Mouse (Mus musculus) lung, postnatal 36 days (tissue): ENCODE results near the gene Bckdhb.
"Not testable (repeated sequence)": the region's sequence is repeated elsewhere in the genome, so short reads cannot be mapped to it uniquely, and the experiment has no call there.

Experiments used
- DNase-seq: peaks from one replicate; pipeline ENCODE4 v3.0.0; 2022; ENCODE audit warnings: mixed read lengths

Bckdhb gene

GRCm38 (mm10) chr9:83964376-83964775 lies 39.4 kb downstream of the Bckdhb start:
- peak; percentile 11 for DNase-seq

- DNase-seq: no peak
Measured at GRCm38 (mm10) chr9:83967439-83968050, 42.6 kb downstream of the Bckdhb start.

- DNase-seq: peak; percentile 11
Measured at GRCm38 (mm10) chr9:83969326-83969725, 44.4 kb downstream of the Bckdhb start.

- no peak for DNase-seq
Measured at GRCm38 (mm10) chr9:83973467-83973866, 48.5 kb downstream of the Bckdhb start.

GRCm38 (mm10) chr9:83975811-83976210 lies 50.9 kb downstream of the Bckdhb start:
- DNase-seq: no peak

- DNase-seq: no peak
Measured at GRCm38 (mm10) chr9:83981234-83981633, 56.3 kb downstream of the Bckdhb start.

- DNase-seq: no peak
Measured at GRCm38 (mm10) chr9:84008961-84009360, 84.0 kb downstream of the Bckdhb start.

- no peak for DNase-seq
Measured at GRCm38 (mm10) chr9:84011146-84011545, 86.2 kb downstream of the Bckdhb start.

GRCm38 (mm10) chr9:84018141-84018540 lies 93.2 kb downstream of the Bckdhb start:
- not testable (repeated sequence) for DNase-seq

- DNase-seq: peak; percentile 15
Measured at GRCm38 (mm10) chr9:84019627-84020026, 94.7 kb downstream of the Bckdhb start.

GRCm38 (mm10) chr9:84021189-84021588 lies 96.2 kb downstream of the Bckdhb start:
- no peak for DNase-seq

GRCm38 (mm10) chr9:84028120-84028519 lies 103.2 kb downstream of the Bckdhb start:
- DNase-seq: peak; percentile 26

- no peak for DNase-seq
Measured at GRCm38 (mm10) chr9:84030691-84031290, 105.8 kb downstream of the Bckdhb start.

- no peak for DNase-seq
Measured at GRCm38 (mm10) chr9:84031406-84031805, 106.5 kb downstream of the Bckdhb start.

GRCm38 (mm10) chr9:84032669-84033341 lies 107.9 kb downstream of the Bckdhb start:
- peak; percentile 31 for DNase-seq

- DNase-seq: no peak
Measured at GRCm38 (mm10) chr9:84036046-84036445, 111.1 kb downstream of the Bckdhb start.

- no peak for DNase-seq
Measured at GRCm38 (mm10) chr9:84037224-84037623, 112.3 kb downstream of the Bckdhb start.

GRCm38 (mm10) chr9:84038946-84039345 lies 114.0 kb downstream of the Bckdhb start:
- DNase-seq: peak; percentile 50

- DNase-seq: no peak
Measured at GRCm38 (mm10) chr9:84040376-84040775, 115.4 kb downstream of the Bckdhb start.

- no peak for DNase-seq
Measured at GRCm38 (mm10) chr9:84041631-84042277, 116.8 kb downstream of the Bckdhb start.

GRCm38 (mm10) chr9:84042539-84042938 lies 117.6 kb downstream of the Bckdhb start:
- no peak for DNase-seq

GRCm38 (mm10) chr9:84044136-84044535 lies 119.2 kb downstream of the Bckdhb start:
- DNase-seq: no peak

- no peak for DNase-seq
Measured at GRCm38 (mm10) chr9:84045632-84046031, 120.7 kb downstream of the Bckdhb start.

GRCm38 (mm10) chr9:84046334-84046733 lies 121.4 kb downstream of the Bckdhb start:
- DNase-seq: no peak
